Mouse (Mus musculus) embryonic facial prominence, embryonic 13.5 days (tissue): Measurements from ENCODE around the gene Syt13. TPM values are rescaled to one million over a fixed set of nuclear protein-coding genes. Genes with fewer than 3 reads are reported as not detected.

Experiments
- ATAC-seq: fragments of 200-750 bp; cut with Nextera tagmentation; 2 replicates; pipeline ENCODE4 v1.8.0; 2017; ENCODE audit warnings: low read depth; ENCODE audit not compliant: insufficient number of reproducible peaks, insufficient read depth, low FRiP score, low TSS enrichment
- H3K27ac ChIP-seq: fragments of 300-500 bp; sonication (generic); 2 replicates; pipeline ENCODE4 v1.5.1; 2015; ENCODE audit warnings: moderate library complexity, mild to moderate bottlenecking, inconsistent platforms
- H3K27me3 ChIP-seq: fragments of 300-500 bp; sonication (generic); 2 replicates; pipeline ENCODE4 v1.6.1; 2015; ENCODE audit warnings: mild to moderate bottlenecking, inconsistent platforms
- H3K36me3 ChIP-seq: fragments of 300-500 bp; sonication (generic); 2 replicates; pipeline ENCODE4 v1.6.1; 2015; ENCODE audit warnings: mild to moderate bottlenecking, inconsistent platforms
- H3K4me1 ChIP-seq: fragments of 300-500 bp; sonication (generic); 2 replicates; pipeline ENCODE4 v1.6.1; 2015; ENCODE audit warnings: inconsistent platforms
- H3K4me2 ChIP-seq: fragments of 300-500 bp; sonication (generic); 2 replicates; pipeline ENCODE4 v1.6.1; 2015; ENCODE audit warnings: moderate library complexity, mild to moderate bottlenecking, inconsistent platforms
- H3K4me3 ChIP-seq: fragments of 300-500 bp; sonication (generic); 2 replicates; pipeline ENCODE4 v1.5.1; 2015; ENCODE audit warnings: mild to moderate bottlenecking, inconsistent platforms
- H3K9ac ChIP-seq: fragments of 300-500 bp; sonication (generic); 2 replicates; pipeline ENCODE4 v1.6.1; 2015; ENCODE audit warnings: mild to moderate bottlenecking, inconsistent platforms
- H3K9me3 ChIP-seq: fragments of 300-500 bp; sonication (generic); 2 replicates; pipeline ENCODE4 v1.6.1; 2016; ENCODE audit warnings: inconsistent platforms
- WGBS: fragments of 180-500 bp; shearing (Covaris S2); methylation state at CpG from one replicate; pipeline ENCODE4 v1.1.7; 2015; ENCODE audit warnings: mixed read lengths; 5-methylcytosine and 5-hydroxymethylcytosine counted together
- polyA plus RNA-seq: library from polyadenylated mRNA; unstranded; fragments of >200 nt; fragmentation: Nextera tagmentation; extraction: Ambion mirVana; gene quantifications from 2 replicates; pipeline ENCODE4 v1.2.1, GENCODE M21; 2015

Gene Syt13
- polyA plus RNA-seq, 1 experiment from 2014 or later: 4.2 TPM

- Histone ChIP-seq H3K27ac (no peak overlapping the region), H3K4me3 (no peak overlapping the region), H3K4me2 (no peak overlapping the region), H3K4me1 (peaks cover 21% of the 10 kb centered on the region), H3K36me3 (no peaks in the 10 kb centered on the region), H3K9ac (no peak overlapping the region), H3K27me3 (peaks cover 3% of the 10 kb centered on the region; the same call in 1 of the 2 replicates), H3K9me3 (no peaks in the 10 kb centered on the region)
- 88% methylated on average over 11 of the region's 11 CpGs for WGBS
- no peak for ATAC-seq
Observed at GRCm38 (mm10) chr2:92945824-92946598, 31.1 kb downstream of the Syt13 start.

GRCm38 (mm10) chr2:92947981-92948698 lies 33.2 kb downstream of the Syt13 start:
- WGBS: 6% methylated on average over 12 of the region's 12 CpGs
- Histone ChIP-seq H3K4me3 (no peak overlapping the region), H3K27me3 (no peaks in the 10 kb centered on the region; the same call in 1 of the 2 replicates), H3K27ac (peak overlapping the region; percentile 13; the same call in 1 of the 2 replicates), H3K36me3 (no peaks in the 10 kb centered on the region), H3K4me1 (peaks cover 21% of the 10 kb centered on the region), H3K9ac (peak overlapping the region; percentile 28; the same call in 1 of the 2 replicates), H3K4me2 (peak overlapping the region; percentile 41), H3K9me3 (no peaks in the 10 kb centered on the region)
- ATAC-seq: no peak

GRCm38 (mm10) chr2:92948699-92949300 lies 33.9 kb downstream of the Syt13 start:
- Histone ChIP-seq H3K9me3 (no peaks in the 10 kb centered on the region), H3K27ac (no peak overlapping the region), H3K27me3 (no peaks in the 10 kb centered on the region; the same call in 1 of the 2 replicates), H3K4me3 (no peak overlapping the region), H3K36me3 (no peaks in the 10 kb centered on the region), H3K9ac (no peak overlapping the region), H3K4me1 (peaks cover 21% of the 10 kb centered on the region), H3K4me2 (peak overlapping the region; percentile 41; the same call in 1 of the 2 replicates)
- WGBS: 46% methylated on average over 7 of the region's 7 CpGs
- ATAC-seq: no peak

GRCm38 (mm10) chr2:92949518-92949917 lies 34.6 kb downstream of the Syt13 start:
- Histone ChIP-seq H3K9ac (no peak overlapping the region), H3K27ac (no peak overlapping the region), H3K27me3 (no peaks in the 10 kb centered on the region; the same call in 1 of the 2 replicates), H3K4me1 (peaks cover 21% of the 10 kb centered on the region), H3K36me3 (no peaks in the 10 kb centered on the region), H3K4me2 (no peak overlapping the region), H3K9me3 (no peaks in the 10 kb centered on the region), H3K4me3 (no peak overlapping the region)
- ATAC-seq: peak; percentile 63
- 31% methylated on average over 1 of the region's 1 CpGs for WGBS

GRCm38 (mm10) chr2:92953450-92953849 lies 38.6 kb downstream of the Syt13 start:
- no peaks in the 10 kb centered on the region for H3K27me3 ChIP-seq
- H3K9me3 ChIP-seq: no peaks in the 10 kb centered on the region
- ATAC-seq: no peak
- H3K4me1 ChIP-seq: peaks cover 8% of the 10 kb centered on the region
- no peaks in the 10 kb centered on the region for H3K36me3 ChIP-seq
- no peak overlapping the region for H3K9ac ChIP-seq
- no peak overlapping the region for H3K4me2 ChIP-seq
- H3K4me3 ChIP-seq: no peak overlapping the region
- H3K27ac ChIP-seq: no peak overlapping the region
- 89% methylated on average over 17 of the region's 17 CpGs for WGBS

- Histone ChIP-seq H3K27me3 (no peaks in the 10 kb centered on the region), H3K4me3 (no peak overlapping the region), H3K36me3 (no peaks in the 10 kb centered on the region), H3K27ac (no peak overlapping the region), H3K4me1 (no peaks in the 10 kb centered on the region), H3K4me2 (no peak overlapping the region), H3K9ac (no peak overlapping the region), H3K9me3 (no peaks in the 10 kb centered on the region)
- 41% methylated on average over 11 of the region's 11 CpGs for WGBS
- no peak for ATAC-seq
Observed at GRCm38 (mm10) chr2:92954404-92955114, 39.7 kb downstream of the Syt13 start.

GRCm38 (mm10) chr2:92956943-92957342 lies 42.0 kb downstream of the Syt13 start:
- no peak for ATAC-seq
- WGBS: 87% methylated on average over 2 of the region's 2 CpGs
- H3K9me3 ChIP-seq: no peaks in the 10 kb centered on the region
- no peaks in the 10 kb centered on the region for H3K4me1 ChIP-seq
- no peaks in the 10 kb centered on the region for H3K36me3 ChIP-seq
- H3K9ac ChIP-seq: no peak overlapping the region
- no peak overlapping the region for H3K27ac ChIP-seq
- H3K27me3 ChIP-seq: no peaks in the 10 kb centered on the region
- H3K4me2 ChIP-seq: no peak overlapping the region
- H3K4me3 ChIP-seq: no peak overlapping the region

- Histone ChIP-seq H3K9me3 (no peaks in the 10 kb centered on the region), H3K4me1 (no peaks in the 10 kb centered on the region), H3K9ac (no peak overlapping the region), H3K27me3 (no peaks in the 10 kb centered on the region), H3K4me3 (no peak overlapping the region), H3K36me3 (no peaks in the 10 kb centered on the region), H3K27ac (no peak overlapping the region), H3K4me2 (no peak overlapping the region)
- no peak for ATAC-seq
- 51% methylated on average over 4 of the region's 4 CpGs for WGBS
Observed at GRCm38 (mm10) chr2:92958640-92959039, 43.7 kb downstream of the Syt13 start.

GRCm38 (mm10) chr2:92964345-92964744 lies 49.4 kb downstream of the Syt13 start:
- no peak overlapping the region for H3K9ac ChIP-seq
- peaks cover 22% of the 10 kb centered on the region for H3K36me3 ChIP-seq
- H3K4me2 ChIP-seq: no peak overlapping the region
- H3K4me3 ChIP-seq: no peak overlapping the region
- WGBS: 100% methylated on average over 1 of the region's 1 CpGs
- H3K27me3 ChIP-seq: no peaks in the 10 kb centered on the region
- H3K4me1 ChIP-seq: peaks cover 16% of the 10 kb centered on the region
- ATAC-seq: no peak
- no peak overlapping the region for H3K27ac ChIP-seq
- no peaks in the 10 kb centered on the region for H3K9me3 ChIP-seq

GRCm38 (mm10) chr2:92966257-92966656 lies 51.4 kb downstream of the Syt13 start:
- H3K9me3 ChIP-seq: no peaks in the 10 kb centered on the region
- H3K36me3 ChIP-seq: peaks cover 36% of the 10 kb centered on the region
- ATAC-seq: no peak
- no peak overlapping the region for H3K27ac ChIP-seq
- 50% methylated on average over 8 of the region's 8 CpGs for WGBS
- H3K4me3 ChIP-seq: no peak overlapping the region
- H3K27me3 ChIP-seq: no peaks in the 10 kb centered on the region
- peaks cover 16% of the 10 kb centered on the region for H3K4me1 ChIP-seq
- H3K4me2 ChIP-seq: no peak overlapping the region
- no peak overlapping the region for H3K9ac ChIP-seq
